Mouse (Mus musculus) heart, postnatal 0 days (tissue): ENCODE measurements around the gene Palld. TPM values are rescaled to one million over a fixed set of nuclear protein-coding genes. Genes with fewer than 3 reads are reported as not detected.
A peak's percentile ranks its signal among the peaks of the same experiment; 100 is the strongest.

Experiments used
- ATAC-seq: fragments of 200-750 bp; cut with Nextera tagmentation; 2 replicates; pipeline ENCODE4 v1.8.0; 2017; ENCODE audit warnings: low read depth, moderate number of reproducible peaks, moderate library complexity; ENCODE audit not compliant: insufficient read depth
- DNase-seq: peaks from one replicate; pipeline ENCODE4 v3.0.0-alpha.2; 2016; ENCODE audit warnings: low spot score
- H3K27ac ChIP-seq: fragments of 300-500 bp; sonication (generic); 2 replicates; pipeline ENCODE4 v1.5.1; 2014; ENCODE audit warnings: low read depth, mild to moderate bottlenecking
- H3K27me3 ChIP-seq: fragments of 300-500 bp; sonication (generic); 2 replicates; pipeline ENCODE4 v1.6.1; 2014; ENCODE audit warnings: low read length, mixed read lengths; ENCODE audit not compliant: control insufficient read depth, insufficient read depth
- H3K36me3 ChIP-seq: fragments of 300-500 bp; sonication (generic); replicated peaks from 2 replicates; pipeline ENCODE4 v1.6.1; 2014; ENCODE audit warnings: low read length, mixed read lengths; ENCODE audit not compliant: control insufficient read depth, insufficient read depth
- H3K4me1 ChIP-seq: fragments of 300-500 bp; sonication (generic); 2 replicates; pipeline ENCODE4 v1.6.1; 2014; ENCODE audit warnings: antibody characterized with exemption; ENCODE audit not compliant: control insufficient read depth, insufficient read depth
- H3K4me2 ChIP-seq: fragments of 300-500 bp; sonication (generic); 2 replicates; pipeline ENCODE4 v1.6.1; 2014; ENCODE audit warnings: low read depth, mild to moderate bottlenecking, low read length, moderate library complexity
- H3K4me3 ChIP-seq: fragments of 300-500 bp; sonication (generic); 2 replicates; pipeline ENCODE4 v1.5.1; 2014; ENCODE audit warnings: low read depth, low read length
- H3K9ac ChIP-seq: fragments of 300-500 bp; sonication (generic); replicated peaks from 2 replicates; pipeline ENCODE4 v1.6.1; 2014; ENCODE audit warnings: low read depth, low read length, mixed read lengths
- H3K9me3 ChIP-seq: fragments of 300-500 bp; sonication (generic); replicated peaks from 2 replicates; pipeline ENCODE4 v1.6.1; 2016; ENCODE audit warnings: low read length; ENCODE audit not compliant: control insufficient read depth
- CTCF ChIP-seq: IDR thresholded peaks from 2 replicates; pipeline ENCODE4 v1.5.1; 2016; ENCODE audit warnings: antibody characterized with exemption, control low read depth, low read depth
- EP300 ChIP-seq: IDR thresholded peaks from 2 replicates; pipeline ENCODE4 v1.6.1; 2016; ENCODE audit warnings: antibody characterized with exemption, low read depth
- WGBS: fragments of 180-500 bp; shearing (Covaris S2); extraction: QIAGEN DNeasy Blood & Tissue Kit; methylation state at CpG from one replicate; pipeline ENCODE4 v1.1.7; 2014; 5-methylcytosine and 5-hydroxymethylcytosine counted together
- polyA plus RNA-seq: library from polyadenylated mRNA; unstranded; fragments of >200 nt; fragmentation: Nextera tagmentation; extraction: Ambion mirVana; gene quantifications from 2 replicates; pipeline ENCODE4 v1.2.1, GENCODE M21; 2015
- total RNA-seq: library from RNA; depleted of rRNA; stranded (reverse); fragments of >200 nt; gene quantifications from 2 replicates; pipeline ENCODE4 v1.2.3, GENCODE M21; 2014; ENCODE audit warnings: low replicate concordance

Palld gene
- total and polyA plus RNA-seq, 2 experiments from 2014 or later: 103 to 127 TPM

DNA sequence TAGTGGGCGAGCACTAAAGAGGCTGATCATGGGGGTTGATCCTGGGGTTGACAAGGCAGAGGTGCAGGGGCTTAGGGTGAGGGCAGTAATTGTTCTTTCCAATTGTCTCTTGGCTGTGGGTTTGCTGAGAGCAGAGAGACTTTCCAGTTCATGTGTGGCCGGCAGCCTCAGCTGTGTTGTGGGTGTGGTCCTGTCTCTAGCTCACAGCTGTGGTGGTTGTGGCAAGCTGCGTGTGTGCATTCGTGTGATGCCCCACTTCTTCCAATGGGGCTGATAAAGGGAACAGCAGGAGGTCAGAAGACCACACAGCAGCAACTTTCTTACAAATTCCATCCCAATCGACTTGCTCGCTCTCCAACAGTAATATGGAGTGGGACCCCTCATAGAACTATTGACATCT lies 373.8 kb downstream of the Palld start:
- H3K4me1 ChIP-seq: no peaks in the 10 kb centered on the region
- H3K9ac ChIP-seq: no peak overlapping the region
- DNase-seq: no peak
- ATAC-seq: no peak
- TF ChIP-seq EP300 (no peak), CTCF (no peak)
- H3K4me2 ChIP-seq: no peak overlapping the region
- H3K9me3 ChIP-seq: no peaks in the 10 kb centered on the region
- no peak overlapping the region for H3K4me3 ChIP-seq
- peaks cover 90% of the 10 kb centered on the region for H3K36me3 ChIP-seq
- WGBS: 79% methylated on average over 6 of the region's 6 CpGs
- H3K27me3 ChIP-seq: no peaks in the 10 kb centered on the region
- no peak overlapping the region for H3K27ac ChIP-seq

DNA sequence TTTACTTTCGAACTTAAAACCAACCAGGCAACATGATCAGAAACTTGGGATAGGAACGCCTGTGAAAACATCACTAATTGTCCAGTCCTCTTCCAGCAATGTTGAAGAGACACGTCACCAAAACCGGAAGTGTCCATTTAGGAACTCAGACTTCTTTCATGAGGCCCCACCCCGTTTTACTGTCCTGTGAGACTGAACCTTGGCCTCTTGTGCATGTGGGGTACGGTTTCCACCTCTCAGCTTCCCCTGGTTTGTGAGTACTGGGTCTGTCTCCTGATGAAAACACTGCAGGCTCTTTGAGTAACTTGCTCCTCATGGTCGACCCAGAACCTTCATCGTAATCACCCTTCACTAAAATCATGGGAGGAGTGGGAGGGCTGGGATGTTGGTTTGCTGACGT lies 374.3 kb downstream of the Palld start:
- Histone ChIP-seq H3K9ac (no peak overlapping the region), H3K4me3 (no peak overlapping the region), H3K27me3 (no peaks in the 10 kb centered on the region), H3K27ac (no peak overlapping the region), H3K4me2 (no peak overlapping the region), H3K9me3 (no peaks in the 10 kb centered on the region), H3K4me1 (no peaks in the 10 kb centered on the region), H3K36me3 (peaks cover 89% of the 10 kb centered on the region)
- ATAC-seq (no peak), DNase-seq (no peak)
- 86% methylated on average over 9 of the region's 9 CpGs for WGBS
- no peak for TF ChIP-seq CTCF
- TF ChIP-seq EP300: no peak

DNA sequence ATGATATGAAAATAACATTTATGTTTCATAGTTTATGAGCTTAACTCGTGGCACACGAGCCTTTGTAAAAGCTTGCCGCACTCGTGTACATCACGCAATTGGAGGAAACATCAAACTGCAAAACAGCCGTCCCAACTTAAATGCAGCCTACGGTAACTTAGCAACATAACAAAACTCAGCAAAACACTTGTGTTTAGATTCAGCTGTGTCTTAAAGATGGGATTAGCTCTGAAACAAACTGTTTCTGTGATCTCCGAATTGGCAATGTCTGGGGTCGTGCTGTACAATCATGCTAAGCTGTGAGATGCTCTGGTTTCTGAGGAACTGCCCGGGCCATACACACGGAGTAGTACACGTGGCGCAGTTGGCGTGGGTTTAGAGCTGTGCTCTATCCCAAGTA lies 375.5 kb downstream of the Palld start:
- no peak overlapping the region for H3K4me3 ChIP-seq
- H3K27me3 ChIP-seq: no peaks in the 10 kb centered on the region
- no peaks in the 10 kb centered on the region for H3K9me3 ChIP-seq
- no peak for DNase-seq
- no peak for ATAC-seq
- H3K36me3 ChIP-seq: peaks cover 90% of the 10 kb centered on the region
- WGBS: 88% methylated on average over 14 of the region's 14 CpGs
- H3K4me2 ChIP-seq: no peak overlapping the region
- TF ChIP-seq EP300: no peak
- TF ChIP-seq CTCF: no peak
- H3K9ac ChIP-seq: no peak overlapping the region
- no peak overlapping the region for H3K27ac ChIP-seq
- H3K4me1 ChIP-seq: no peaks in the 10 kb centered on the region

DNA sequence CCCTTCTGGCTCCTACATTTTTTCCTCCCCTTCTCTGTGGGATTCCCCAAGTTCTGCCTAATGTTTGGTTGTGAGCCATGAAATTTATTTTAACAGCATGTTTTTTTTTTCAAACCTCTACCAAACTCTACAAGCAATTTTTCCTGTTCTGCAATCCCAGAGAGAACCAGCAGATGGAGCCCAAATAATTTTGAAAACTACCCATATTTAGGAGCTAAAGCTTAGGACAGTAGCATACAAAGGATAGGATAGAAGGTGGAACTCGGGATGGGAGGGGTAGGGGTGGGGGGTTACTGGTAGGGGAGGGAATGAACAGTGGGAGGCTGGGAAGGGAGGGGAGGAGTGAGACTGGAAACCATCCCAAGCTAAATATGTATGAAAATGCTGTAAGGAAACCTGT lies 380.4 kb downstream of the Palld start:
- Histone ChIP-seq H3K4me2 (no peak overlapping the region), H3K27me3 (no peaks in the 10 kb centered on the region), H3K4me1 (no peaks in the 10 kb centered on the region), H3K36me3 (peaks cover 84% of the 10 kb centered on the region), H3K4me3 (no peak overlapping the region), H3K9ac (no peak overlapping the region), H3K27ac (no peak overlapping the region), H3K9me3 (no peaks in the 10 kb centered on the region)
- TF ChIP-seq CTCF (peak; percentile 46), EP300 (no peak)
- no peak for DNase-seq
- 15% methylated on average over 1 of the region's 1 CpGs for WGBS
- ATAC-seq: no peak

DNA sequence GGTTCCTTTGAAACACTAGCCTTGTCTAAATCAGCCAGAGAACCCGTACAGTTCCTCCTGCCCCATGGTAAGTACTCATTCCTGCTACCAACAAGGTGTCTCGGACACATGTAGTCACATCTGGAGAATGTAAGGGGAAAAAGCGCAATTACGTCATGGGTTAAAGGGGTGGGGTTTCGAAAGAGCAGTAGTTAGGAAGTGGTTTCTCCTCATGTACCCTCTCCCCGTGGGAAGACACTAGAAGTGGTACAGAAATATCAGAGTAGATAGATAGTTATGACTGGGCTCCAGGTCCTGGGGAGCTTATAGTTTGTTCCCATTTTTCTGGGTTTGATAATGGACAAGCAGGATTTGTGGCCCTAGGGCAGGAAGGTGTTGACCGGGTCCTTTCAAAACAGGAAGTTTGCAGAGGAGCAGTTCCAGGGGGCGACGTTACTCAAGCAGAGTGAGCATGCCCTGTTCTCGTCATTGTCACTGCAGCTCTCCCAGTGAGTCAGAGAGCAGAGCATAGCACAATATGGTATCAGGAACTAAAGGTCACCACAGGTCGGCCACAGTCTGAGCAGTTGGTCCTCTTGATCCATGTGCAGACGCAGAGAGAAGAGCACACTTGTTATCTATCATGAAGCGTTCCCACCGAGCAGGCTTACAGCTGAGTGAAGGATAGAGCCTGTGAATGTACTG lies 384.8 kb downstream of the Palld start:
- no peaks in the 10 kb centered on the region for H3K27me3 ChIP-seq
- TF ChIP-seq CTCF (no peak), EP300 (no peak)
- ATAC-seq: no peak; the same call in 1 of the 2 replicates
- H3K27ac ChIP-seq: 0 out of 2 replicates have a peak overlapping the region, but pooled peaks have one; percentile 11
- no peaks in the 10 kb centered on the region for H3K4me1 ChIP-seq
- H3K36me3 ChIP-seq: peaks cover 83% of the 10 kb centered on the region
- H3K9me3 ChIP-seq: no peaks in the 10 kb centered on the region
- H3K4me3 ChIP-seq: no peak overlapping the region
- WGBS: 50% methylated on average over 14 of the region's 14 CpGs
- no peak overlapping the region for H3K4me2 ChIP-seq
- H3K9ac ChIP-seq: no peak overlapping the region
- DNase-seq: no peak
